Mouse (Mus musculus): ENCODE measurements around the gene Icmt. TPM values are rescaled to one million over a fixed set of nuclear protein-coding genes. Genes with fewer than 3 reads are reported as not detected.

Icmt gene
- polyA plus RNA-seq, 1 experiment = 51.6 TPM

GRCm38 (mm10) chr4:152292102-152292765 lies 4.8 kb upstream of the Icmt start:
- Histone ChIP-seq H3K36me3 (ENCODE audit: control insufficient read depth, insufficient read depth, low read length) (no peaks in the 10 kb centered on the region), H3K4me3 (ENCODE audit: control insufficient read depth, low read depth, low read length) (no peak overlapping the region), H3K4me1 (ENCODE audit: control insufficient read depth, insufficient read depth, low read length) (peaks cover 19% of the 10 kb centered on the region), H3K27me3 (ENCODE audit: control insufficient read depth, insufficient read depth, low read length) (no peaks in the 10 kb centered on the region), H3K27ac (ENCODE audit: control insufficient read depth, insufficient read depth, low read depth, low read length) (no peak overlapping the region)
- TF ChIP-seq CTCF (IDR thresholded peaks at IDR 0.05; ENCODE audit: control insufficient read depth, insufficient read depth, insufficient replicate concordance, low read depth, low read length) (no peak), POLR2A (IDR thresholded peaks at IDR 0.05; ENCODE audit: control insufficient read depth, low read depth, low read length) (no peak)

GRCm38 (mm10) chr4:152294188-152294929 lies 2.7 kb upstream of the Icmt start:
- Histone ChIP-seq H3K4me3 (ENCODE audit: control insufficient read depth, low read depth, low read length) (no peak overlapping the region), H3K36me3 (ENCODE audit: control insufficient read depth, insufficient read depth, low read length) (no peaks in the 10 kb centered on the region), H3K27me3 (ENCODE audit: control insufficient read depth, insufficient read depth, low read length) (no peaks in the 10 kb centered on the region), H3K27ac (ENCODE audit: control insufficient read depth, insufficient read depth, low read depth, low read length) (no peak overlapping the region), H3K4me1 (ENCODE audit: control insufficient read depth, insufficient read depth, low read length) (peaks cover 25% of the 10 kb centered on the region)
- no peak for TF ChIP-seq CTCF (IDR thresholded peaks at IDR 0.05; ENCODE audit: control insufficient read depth, insufficient read depth, insufficient replicate concordance, low read depth, low read length)
- TF ChIP-seq POLR2A (IDR thresholded peaks at IDR 0.05; ENCODE audit: control insufficient read depth, low read depth, low read length) = 0 out of 2 replicates have a peak, but pooled peaks have one; percentile 4

- H3K4me3 ChIP-seq (ENCODE audit: control insufficient read depth, low read depth, low read length) = peak overlapping the region; percentile 57
These were observed 1.1 kb upstream of the Icmt start for GRCm38 (mm10) chr4:152295916-152296315.

GRCm38 (mm10) chr4:152296371-152296770 lies 656 bp upstream of the Icmt start:
- peaks cover 15% of the 10 kb centered on the region for H3K4me1 ChIP-seq (ENCODE audit: control insufficient read depth, insufficient read depth, low read length)
- no peaks in the 10 kb centered on the region for H3K27me3 ChIP-seq (ENCODE audit: control insufficient read depth, insufficient read depth, low read length)
- H3K4me3 ChIP-seq (ENCODE audit: control insufficient read depth, low read depth, low read length) = peak overlapping the region; percentile 93
- no peak for TF ChIP-seq CTCF (IDR thresholded peaks at IDR 0.05; ENCODE audit: control insufficient read depth, insufficient read depth, insufficient replicate concordance, low read depth, low read length)
- TF ChIP-seq POLR2A (IDR thresholded peaks at IDR 0.05; ENCODE audit: control insufficient read depth, low read depth, low read length) = no peak
- peaks cover 2% of the 10 kb centered on the region for H3K36me3 ChIP-seq (ENCODE audit: control insufficient read depth, insufficient read depth, low read length)
- H3K27ac ChIP-seq (ENCODE audit: control insufficient read depth, insufficient read depth, low read depth, low read length) = peak overlapping the region; percentile 86

More at GRCm38 (mm10) chr4:152295916-152296315, 1.1 kb upstream of the Icmt start:
- no peak for TF ChIP-seq POLR2A (IDR thresholded peaks at IDR 0.05; ENCODE audit: control insufficient read depth, low read depth, low read length)
- no peak for TF ChIP-seq CTCF (IDR thresholded peaks at IDR 0.05; ENCODE audit: control insufficient read depth, insufficient read depth, insufficient replicate concordance, low read depth, low read length)
- Histone ChIP-seq H3K36me3 (ENCODE audit: control insufficient read depth, insufficient read depth, low read length) (peaks cover 2% of the 10 kb centered on the region), H3K27me3 (ENCODE audit: control insufficient read depth, insufficient read depth, low read length) (no peaks in the 10 kb centered on the region), H3K4me1 (ENCODE audit: control insufficient read depth, insufficient read depth, low read length) (peaks cover 15% of the 10 kb centered on the region), H3K27ac (ENCODE audit: control insufficient read depth, insufficient read depth, low read depth, low read length) (peak overlapping the region; percentile 35; the same call in 1 of the 2 replicates)

GRCm38 (mm10) chr4:152298836-152299235 lies 1.8 kb downstream of the Icmt start:
- Histone ChIP-seq H3K4me1 (ENCODE audit: control insufficient read depth, insufficient read depth, low read length) (peaks cover 15% of the 10 kb centered on the region), H3K27me3 (ENCODE audit: control insufficient read depth, insufficient read depth, low read length) (no peaks in the 10 kb centered on the region), H3K4me3 (ENCODE audit: control insufficient read depth, low read depth, low read length) (peak overlapping the region; percentile 67), H3K27ac (ENCODE audit: control insufficient read depth, insufficient read depth, low read depth, low read length) (no peak overlapping the region), H3K36me3 (ENCODE audit: control insufficient read depth, insufficient read depth, low read length) (peaks cover 2% of the 10 kb centered on the region)
- TF ChIP-seq POLR2A (IDR thresholded peaks at IDR 0.05; ENCODE audit: control insufficient read depth, low read depth, low read length) (no peak), CTCF (IDR thresholded peaks at IDR 0.05; ENCODE audit: control insufficient read depth, insufficient read depth, insufficient replicate concordance, low read depth, low read length) (no peak)

GRCm38 (mm10) chr4:152300375-152300774 lies 3.3 kb downstream of the Icmt start:
- Histone ChIP-seq H3K27ac (ENCODE audit: control insufficient read depth, insufficient read depth, low read depth, low read length) (no peak overlapping the region), H3K36me3 (ENCODE audit: control insufficient read depth, insufficient read depth, low read length) (peaks cover 2% of the 10 kb centered on the region), H3K4me3 (ENCODE audit: control insufficient read depth, low read depth, low read length) (no peak overlapping the region), H3K4me1 (ENCODE audit: control insufficient read depth, insufficient read depth, low read length) (peaks cover 13% of the 10 kb centered on the region), H3K27me3 (ENCODE audit: control insufficient read depth, insufficient read depth, low read length) (no peaks in the 10 kb centered on the region)
- TF ChIP-seq CTCF (IDR thresholded peaks at IDR 0.05; ENCODE audit: control insufficient read depth, insufficient read depth, insufficient replicate concordance, low read depth, low read length) (no peak), POLR2A (IDR thresholded peaks at IDR 0.05; ENCODE audit: control insufficient read depth, low read depth, low read length) (no peak)

- Histone ChIP-seq H3K27me3 (ENCODE audit: control insufficient read depth, insufficient read depth, low read length) (no peaks in the 10 kb centered on the region), H3K4me1 (ENCODE audit: control insufficient read depth, insufficient read depth, low read length) (peaks cover 6% of the 10 kb centered on the region), H3K27ac (ENCODE audit: control insufficient read depth, insufficient read depth, low read depth, low read length) (no peak overlapping the region), H3K4me3 (ENCODE audit: control insufficient read depth, low read depth, low read length) (no peak overlapping the region), H3K36me3 (ENCODE audit: control insufficient read depth, insufficient read depth, low read length) (peaks cover 2% of the 10 kb centered on the region)
- TF ChIP-seq POLR2A (IDR thresholded peaks at IDR 0.05; ENCODE audit: control insufficient read depth, low read depth, low read length) = no peak
- no peak for TF ChIP-seq CTCF (IDR thresholded peaks at IDR 0.05; ENCODE audit: control insufficient read depth, insufficient read depth, insufficient replicate concordance, low read depth, low read length)
These were observed 5.0 kb downstream of the Icmt start for GRCm38 (mm10) chr4:152302012-152302411.
